Mouse (Mus musculus): ENCODE measurements around the gene Prss28.

DNA sequence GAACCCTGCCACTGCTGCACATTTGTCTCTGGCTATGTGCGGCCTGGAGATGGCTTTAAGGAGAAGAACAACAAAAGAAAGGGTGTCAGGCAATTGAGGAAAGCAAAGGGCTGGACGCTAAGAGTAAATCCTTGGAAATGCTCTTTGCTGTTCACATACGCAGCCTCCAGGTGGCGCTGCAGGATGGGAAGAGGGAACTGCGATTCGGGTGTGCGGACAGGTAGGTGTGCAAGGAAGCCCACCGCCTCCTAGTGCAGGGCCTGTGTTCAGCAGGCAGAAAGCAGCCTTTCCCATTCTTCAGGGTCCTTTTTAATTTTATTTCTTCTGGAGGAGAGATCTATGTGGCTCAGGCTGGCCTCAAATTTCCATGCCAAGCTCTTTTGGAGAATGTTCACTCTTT, 25.5 kb downstream of the Prss28 start:
- TF ChIP-seq CTCF (IDR thresholded peaks at IDR 0.05; ENCODE audit: low read depth, low read length) (peak; percentile 95), POLR2A (IDR thresholded peaks at IDR 0.05; ENCODE audit: borderline replicate concordance, low read depth, low read length) (no peak)

All from bone marrow macrophage, adult 2 months (primary cell).